Mouse (Mus musculus): ENCODE data around the gene Pbx1.
A peak's percentile ranks its signal among the peaks of the same experiment; 100 is the strongest.

Gene Pbx1

DNA sequence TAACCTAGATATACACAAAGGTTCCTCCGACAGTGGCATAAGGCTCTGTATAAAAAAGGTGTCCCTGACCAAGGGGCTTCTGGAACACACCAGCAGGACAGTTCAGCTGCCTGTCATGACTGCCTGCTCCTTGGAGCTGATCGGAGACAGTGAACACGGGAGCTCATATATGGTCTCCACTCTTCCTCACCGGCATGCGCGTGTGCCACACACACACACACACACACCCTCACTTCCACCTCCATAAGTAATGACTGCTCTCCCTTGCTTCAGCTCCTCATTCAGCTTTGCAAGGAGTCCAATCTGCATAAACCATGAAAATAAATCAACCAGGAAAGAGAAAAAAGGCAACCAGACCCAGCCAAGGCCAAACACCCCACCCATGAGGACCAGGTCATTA lies 90.7 kb downstream of the Pbx1 start:
- no peak for DNase-seq

DNA sequence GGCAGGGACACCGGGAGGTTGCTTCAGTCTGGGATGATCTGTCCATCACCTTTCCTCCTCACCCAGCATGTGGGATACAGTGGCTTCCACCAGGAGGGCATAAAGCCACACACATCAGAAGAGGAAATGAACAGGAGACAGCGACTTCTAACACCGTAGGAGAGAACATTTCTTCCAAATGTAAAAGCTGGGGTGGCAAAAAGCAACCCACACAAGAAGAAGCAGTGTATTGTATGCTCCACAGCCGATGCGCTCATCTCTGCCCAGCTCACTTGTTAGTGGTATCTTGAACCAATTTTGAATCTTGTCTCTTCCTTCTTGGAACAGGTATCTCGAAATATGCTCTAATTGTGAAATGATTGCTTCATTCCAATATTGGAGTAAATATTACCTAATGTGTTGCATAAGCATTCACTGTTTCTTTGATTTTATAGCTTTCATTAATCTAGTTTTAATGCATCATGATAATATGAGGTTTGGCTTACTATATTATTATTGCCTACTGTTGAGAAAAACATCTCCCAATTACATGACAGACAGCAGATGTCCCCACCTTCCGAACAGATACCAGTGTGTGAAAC lies 95.7 kb downstream of the Pbx1 start:
- no peak for DNase-seq

DNA sequence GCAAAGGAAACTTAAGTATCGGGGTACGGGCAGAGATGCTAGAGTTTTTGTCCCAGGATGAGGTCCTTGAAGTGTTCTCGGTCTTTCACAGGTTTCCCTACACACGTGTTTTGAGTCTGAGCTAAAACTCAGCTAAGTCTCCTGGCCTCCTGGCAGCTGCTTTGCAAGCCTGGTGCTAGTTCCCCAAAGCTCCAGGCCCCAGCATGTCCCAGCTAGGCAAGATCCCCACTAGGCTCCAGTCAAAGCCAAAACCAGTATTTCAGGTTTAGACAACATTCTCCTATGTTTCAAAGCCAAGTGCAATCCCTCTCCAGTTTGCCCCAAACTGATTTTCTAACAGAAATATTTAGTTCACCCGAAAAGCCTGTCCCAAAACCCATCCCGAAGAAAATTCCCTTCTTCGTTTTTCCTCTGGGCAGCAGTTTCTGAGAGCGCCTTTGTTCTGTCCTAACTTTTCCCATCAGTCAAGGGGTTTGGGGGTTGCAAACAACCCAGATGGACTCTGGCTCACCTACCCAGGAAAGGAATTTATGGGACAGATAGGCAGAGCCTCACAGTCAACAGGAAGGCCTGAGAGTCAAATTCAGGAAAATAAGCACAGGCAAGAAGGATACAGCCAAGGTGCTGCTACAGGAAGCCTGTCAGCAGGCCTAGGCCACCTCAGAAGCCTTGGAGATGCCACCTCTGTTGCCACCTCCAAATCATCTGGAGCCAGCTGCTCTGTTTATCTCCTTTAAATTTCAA lies 97.1 kb downstream of the Pbx1 start:
- no peak for DNase-seq

DNA sequence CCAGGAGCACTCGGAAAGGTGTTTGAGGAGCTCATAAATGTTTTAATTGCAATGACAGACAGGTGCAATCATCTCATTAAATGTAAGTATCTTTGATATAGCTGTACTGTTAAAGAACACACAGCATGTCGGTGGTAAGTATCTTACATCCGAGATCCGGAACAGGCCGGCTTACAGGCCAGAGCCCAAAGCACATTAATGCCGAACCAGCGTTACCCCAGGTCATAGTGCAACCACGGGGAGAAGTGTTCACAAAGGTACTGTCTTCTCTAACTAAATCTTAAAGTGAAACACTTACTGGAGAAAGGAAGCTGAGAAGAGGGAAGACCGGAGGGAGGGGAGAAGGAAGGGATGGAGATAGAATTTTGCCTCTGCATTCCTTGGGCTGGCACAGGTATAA lies 100.0 kb downstream of the Pbx1 start:
- DNase-seq = no peak

DNA sequence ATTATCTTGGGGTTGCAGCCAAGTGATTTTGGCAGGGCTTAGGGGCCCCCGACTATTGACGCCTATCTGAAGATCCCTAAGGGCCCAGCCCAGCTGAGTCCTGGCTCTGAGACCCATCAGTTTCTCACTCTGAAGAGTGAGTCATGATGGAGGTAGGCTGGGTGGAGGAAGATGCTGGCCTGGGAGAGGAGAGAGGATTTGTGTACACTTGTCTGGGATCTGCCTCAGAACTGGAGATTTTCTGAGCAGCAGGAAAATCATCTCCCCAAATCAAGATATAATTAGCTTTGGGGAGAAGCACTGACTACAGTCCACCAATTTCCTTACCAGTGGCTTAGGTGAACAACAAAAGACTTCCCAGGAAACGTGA lies 103.8 kb downstream of the Pbx1 start:
- DNase-seq = no peak

DNA sequence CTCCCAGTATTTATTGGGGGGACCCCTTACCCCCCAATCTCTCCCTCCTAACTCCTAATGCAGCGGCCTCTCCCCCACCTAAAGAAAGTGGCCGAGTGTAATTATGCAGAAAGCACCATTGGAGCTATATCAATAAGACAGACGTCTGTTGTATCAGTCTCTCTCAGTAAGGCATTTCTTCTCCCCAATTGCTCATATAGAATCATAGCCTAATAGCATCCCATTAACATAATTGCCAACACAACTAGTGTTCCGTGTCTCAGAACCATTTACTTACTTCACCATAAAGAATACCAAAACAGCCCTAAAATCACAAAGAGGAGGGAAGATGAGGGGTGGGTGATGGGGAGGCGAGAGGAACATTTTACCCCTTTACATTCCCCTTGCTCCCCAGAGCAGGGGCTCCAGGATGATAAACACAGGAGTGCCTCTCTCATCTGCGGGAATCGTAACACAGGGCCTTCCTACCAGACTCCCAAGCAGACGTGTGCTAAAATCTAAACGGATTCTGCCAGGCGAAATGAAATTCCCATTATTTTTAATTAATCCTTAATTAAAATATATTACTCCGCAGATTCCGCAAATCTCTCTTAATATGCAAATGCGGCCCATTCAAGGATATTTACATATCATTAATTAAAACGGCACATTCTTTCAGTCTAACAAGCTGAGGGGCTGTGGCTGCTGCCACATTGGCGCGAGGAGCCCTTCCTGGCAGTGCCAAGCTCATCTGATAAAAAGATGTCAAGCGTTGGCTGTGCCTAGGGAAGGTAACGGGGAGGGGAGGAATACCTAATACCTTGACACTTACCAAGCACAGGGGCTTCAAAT lies 104.5 kb downstream of the Pbx1 start:
- DNase-seq = no peak

DNA sequence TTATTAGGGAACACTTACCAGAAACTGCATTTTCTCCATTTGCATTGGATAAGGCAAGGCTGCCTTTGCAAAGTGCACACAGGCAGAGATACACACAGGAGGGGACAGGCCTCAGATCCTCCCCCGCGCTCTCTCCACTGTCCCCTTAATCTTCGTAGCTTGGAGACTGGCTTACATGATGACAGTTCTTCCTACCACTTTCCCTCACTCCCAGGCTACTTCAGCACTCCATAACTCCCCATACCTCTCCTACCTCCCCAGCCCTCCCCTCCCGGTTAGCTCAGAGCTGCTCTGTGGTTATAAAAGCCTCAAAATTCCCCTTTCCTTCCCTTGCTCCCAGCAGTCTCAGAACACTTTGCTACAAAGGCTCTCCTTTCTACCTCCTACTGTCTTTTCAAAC lies 106.3 kb downstream of the Pbx1 start:
- no peak for DNase-seq

DNA sequence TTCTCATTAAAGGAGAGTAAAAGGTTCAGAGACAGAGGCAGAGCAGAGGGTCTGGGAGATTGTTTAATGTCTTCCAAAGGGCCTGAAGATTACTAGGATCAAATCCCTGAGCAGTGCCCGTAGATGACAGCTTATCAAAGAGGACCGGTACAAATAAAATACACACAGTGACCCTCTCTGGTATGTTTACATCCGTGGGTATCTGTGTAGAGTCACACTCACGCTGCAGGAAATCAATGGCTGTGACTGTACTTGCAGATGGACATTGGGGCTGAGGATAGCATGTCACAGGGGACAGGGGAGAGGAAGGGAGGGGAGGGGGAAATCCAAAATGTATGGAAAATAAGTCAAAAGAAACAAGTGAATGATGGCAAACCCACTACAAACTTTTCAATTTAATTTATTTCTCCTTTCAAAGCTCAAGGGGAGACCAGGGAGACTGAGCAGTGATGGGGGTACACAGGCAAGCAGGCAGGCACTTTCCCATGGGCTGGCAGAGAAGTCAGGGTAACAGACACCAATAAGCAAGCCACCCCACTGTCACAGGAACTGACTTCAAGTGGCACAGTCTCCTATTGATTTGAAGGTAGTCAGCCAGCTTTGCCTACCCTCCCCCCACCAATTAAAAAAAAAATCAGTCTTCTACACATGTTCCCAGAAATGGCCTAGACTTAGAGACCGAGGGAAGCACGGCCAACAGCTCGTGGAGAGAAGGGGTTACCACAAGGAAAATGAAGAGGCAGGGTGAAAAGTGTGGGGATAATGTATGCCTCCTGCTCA lies 107.6 kb downstream of the Pbx1 start:
- DNase-seq = no peak

DNA sequence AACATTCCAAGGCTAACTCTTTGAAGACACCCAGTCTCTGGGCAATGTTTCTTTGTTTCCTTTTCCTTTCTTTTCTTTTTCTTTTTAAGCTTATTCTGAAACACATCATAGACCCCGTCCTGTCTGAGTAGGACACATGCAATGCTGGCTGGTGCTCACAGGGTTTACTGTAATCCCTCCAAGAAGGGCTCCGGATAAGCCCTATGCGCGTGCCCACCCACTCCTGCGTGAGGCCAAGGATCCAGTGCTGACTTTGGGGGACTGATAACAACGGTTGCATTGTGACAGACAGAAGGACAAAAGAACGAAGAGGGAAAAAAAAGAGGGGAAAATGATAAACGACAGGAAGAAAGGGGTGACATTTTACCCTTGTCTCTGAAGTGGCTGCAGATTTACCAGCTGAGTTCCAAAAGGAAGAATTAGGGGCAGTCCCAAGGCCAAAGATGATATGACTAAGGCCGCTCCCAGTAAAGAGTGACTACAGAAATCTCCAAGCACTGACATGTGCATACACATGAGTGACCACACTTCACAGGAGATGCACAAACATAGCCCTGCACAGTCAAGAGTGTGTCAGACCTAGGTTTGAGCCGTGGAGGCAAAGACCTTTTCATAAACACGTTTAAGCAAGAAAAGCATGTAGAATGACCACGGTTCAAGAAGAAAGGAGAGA lies 108.5 kb downstream of the Pbx1 start:
- no peak for DNase-seq

DNA sequence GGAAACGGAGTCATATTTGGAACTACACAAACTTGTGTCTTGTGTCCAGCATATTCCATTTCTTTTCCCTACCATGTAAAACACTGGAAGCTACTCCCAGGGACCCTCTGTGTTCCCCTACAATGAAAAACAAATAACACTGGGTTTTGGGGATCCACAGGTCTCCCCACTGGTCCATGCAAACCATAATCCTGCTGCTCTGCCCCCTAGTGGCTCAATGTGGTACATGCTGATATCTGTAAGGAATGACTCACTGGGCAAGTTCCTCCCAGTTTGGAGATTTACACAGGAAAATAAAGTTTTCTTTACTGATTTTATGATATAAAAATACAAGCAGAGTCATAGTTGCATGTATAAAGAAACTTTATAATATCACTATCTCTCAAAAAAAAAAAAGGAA lies 109.2 kb downstream of the Pbx1 start:
- peak; percentile 51 to 63 for DNase-seq

DNA sequence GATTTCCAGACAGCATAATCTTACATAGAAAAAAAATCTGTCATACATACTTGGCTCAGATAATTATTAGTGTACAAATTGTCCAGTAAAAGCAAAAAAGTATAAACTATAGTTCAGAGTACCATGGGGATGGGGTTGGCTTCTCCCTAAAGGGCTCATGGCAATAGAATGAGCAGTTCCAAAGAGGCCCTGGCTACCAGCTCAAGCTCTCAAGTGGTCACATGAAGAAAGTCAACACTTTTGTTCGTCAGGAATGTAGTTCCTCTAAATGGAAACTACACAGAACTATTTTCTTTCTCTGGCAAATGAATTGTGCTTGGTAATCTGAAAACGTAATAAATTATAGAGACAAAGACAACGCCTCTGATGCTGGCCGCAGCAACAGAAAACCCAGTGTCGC lies 112.4 kb downstream of the Pbx1 start:
- DNase-seq = no peak

DNA sequence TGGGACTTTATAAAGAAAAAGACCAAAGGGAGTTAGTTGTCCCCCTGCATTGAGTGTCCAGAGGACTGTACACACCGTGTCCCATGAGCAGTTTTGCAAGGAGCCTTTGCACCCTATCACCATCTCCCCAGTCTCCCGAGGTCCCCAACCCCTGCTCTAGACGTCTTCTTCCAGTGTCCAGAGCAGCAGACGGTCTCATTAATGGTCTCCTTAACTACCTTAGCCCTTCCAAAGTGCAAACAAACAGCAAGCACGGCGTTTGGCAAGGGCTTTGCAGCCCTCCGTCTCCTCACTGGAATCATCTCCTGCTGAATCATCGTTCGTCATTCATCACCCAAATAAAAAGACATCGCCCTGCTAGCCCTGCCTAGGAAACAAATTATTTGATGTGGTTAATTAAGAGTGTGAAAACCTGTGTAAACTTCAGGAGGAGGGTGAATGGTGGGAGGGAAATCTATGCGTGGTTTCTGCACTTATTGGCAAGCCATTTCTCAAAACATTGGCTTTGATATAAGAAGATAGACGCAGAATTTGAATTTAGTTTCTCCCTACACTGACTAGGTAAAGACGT lies 113.1 kb downstream of the Pbx1 start:
- DNase-seq = no peak

DNA sequence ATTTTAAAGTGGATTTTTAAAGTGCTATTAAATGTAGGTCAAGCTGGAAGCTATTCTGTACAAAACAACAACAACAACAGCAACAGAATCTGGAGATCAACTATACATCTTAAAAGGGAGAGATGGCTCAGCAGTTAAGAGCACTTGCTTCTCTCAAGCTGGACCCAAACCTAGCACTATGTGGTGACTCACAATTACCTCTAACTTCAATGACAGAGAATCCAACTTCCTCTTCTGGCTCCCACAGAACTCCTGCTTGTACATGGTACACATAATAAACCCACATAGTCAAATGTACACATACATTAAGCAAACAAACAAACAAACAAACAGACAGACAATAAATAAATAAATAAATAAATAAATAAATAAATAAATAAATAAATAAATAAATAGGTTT lies 118.3 kb downstream of the Pbx1 start:
- DNase-seq = no peak

DNA sequence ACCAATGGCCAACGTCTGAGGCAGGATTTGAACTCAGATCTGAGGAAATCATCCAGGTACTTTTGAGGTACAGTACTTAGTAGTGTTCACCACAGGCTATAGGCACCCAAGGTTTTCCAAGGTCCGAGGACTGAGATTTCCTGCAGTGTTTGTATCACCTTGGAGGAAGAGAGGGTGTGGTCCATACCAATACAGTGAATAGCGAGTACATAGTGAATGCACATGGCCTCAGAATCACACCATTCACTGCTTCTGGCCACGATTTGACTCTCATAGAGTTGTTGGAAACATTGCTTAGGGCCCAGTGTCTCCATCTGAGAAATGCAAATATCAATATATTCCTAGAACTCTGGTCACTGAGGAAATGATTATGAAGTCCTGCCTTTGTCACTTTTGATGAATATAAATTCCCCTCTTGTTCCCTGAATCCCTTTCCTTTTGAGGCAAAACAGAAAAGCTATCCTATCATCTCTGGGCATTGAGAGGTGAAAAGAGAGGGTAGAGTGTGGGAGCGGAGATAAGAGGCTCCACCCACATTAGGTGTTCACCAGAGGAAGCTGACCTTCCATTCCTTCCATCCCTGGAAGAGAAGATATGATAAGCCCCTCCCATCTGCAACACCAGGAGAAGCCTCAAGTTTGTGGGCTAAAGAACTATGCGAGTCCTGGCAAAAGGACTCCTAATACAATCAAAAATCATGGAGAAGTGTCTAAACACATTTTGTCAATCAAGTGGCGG lies 119.2 kb downstream of the Pbx1 start:
- no peak for DNase-seq

DNA sequence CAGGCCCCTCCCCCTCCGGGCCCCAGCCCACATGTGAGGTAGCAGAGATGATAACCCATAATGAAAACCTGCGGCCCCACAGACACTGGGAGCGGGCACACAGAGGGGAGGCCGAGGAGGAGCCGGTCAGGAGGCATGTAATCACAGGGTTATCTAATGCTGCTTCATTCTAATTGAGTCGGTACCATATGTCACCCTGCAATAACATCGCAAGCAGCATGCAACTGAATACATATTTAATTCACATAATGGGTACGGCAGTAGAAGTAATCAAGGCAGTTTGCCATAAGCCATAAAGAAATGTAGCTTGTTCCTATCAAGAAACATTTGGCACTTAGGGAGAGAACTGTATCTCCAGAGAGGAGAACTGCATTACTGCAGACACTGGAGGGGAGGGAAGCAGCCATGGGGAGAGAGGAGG lies 123.0 kb downstream of the Pbx1 start:
- no peak for DNase-seq

DNA sequence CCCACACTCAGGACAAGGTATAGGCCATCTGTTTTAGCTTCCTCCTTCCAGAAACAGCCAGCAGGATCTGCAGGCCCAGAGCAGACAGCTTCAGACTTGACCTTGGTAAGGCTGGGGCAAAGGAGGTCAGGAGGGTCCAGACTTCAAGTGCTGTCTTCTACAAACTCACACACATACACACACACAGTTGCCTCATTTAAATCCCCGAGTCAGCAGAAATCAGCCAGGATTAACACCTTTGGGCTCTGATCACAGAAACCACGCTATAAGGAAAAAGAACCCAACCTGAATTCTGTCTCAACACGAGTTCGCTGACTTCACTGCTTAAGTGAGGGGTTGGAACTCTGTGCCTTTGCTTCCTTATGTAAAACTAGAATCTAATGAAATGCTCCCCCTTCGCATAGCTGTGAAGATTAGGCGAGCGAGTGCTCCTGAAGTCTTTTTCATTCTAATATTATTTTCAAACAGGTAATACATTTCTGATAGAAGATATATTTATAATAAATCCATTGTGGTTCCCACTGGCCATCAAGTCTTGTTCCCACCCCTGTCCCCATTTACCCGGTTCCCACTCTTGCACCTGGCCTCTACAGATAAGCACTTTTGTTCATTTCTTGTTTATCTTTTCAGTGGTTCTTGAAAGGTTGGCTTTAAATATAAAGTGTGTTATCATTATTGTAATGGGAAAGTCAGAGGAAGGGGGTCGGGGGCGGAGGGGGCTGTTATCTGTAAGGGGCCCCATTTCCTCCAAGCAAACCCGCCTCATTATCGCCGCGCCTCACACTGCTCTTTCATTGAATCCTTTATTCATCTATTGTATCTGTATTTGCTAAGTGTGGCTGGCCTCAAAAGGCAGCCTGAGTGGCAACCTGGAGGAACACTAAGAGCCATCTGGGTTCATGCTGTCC lies 124.5 kb downstream of the Pbx1 start:
- no peak for DNase-seq

DNA sequence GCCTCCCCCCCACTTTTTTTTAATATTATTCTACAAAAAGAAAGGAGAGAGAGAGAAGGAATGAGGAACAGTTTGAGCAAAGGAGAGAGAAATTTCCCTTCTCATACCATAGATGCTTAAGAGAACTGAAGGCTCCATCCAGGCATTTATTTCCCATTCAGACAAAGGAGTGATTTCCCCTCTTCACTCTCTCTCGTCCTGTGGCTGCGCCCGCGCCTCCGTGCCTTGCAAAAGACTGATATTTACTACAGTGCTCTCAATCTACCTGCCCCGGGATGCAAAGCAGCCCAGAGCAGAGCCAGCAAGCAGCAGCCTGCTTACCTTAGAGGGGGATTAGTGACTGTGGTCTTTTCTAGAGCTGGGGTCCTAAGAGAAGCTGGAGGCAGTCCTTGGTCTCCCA lies 131.6 kb downstream of the Pbx1 start:
- no peak for DNase-seq

DNA sequence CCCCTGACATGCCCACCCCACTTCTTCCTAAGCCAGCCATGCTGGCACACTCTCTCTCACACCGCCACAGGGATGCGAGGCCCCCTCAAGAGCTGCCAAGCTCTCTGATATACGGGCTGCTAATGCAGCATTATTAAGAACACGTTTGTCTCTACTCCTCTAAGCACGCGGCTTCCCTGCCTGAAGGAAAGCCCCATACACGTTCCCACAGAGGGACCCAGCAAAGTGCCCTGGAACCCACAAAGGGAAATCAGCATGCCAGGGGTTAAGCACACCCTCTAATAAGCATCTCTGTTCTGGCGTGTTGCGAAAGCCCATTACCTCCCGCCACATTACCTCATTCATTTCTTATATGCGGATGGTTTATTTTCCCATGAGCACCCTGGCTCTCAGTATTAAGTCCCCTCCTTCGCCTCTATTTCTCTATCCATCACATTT lies 132.1 kb downstream of the Pbx1 start:
- no peak for DNase-seq

DNA sequence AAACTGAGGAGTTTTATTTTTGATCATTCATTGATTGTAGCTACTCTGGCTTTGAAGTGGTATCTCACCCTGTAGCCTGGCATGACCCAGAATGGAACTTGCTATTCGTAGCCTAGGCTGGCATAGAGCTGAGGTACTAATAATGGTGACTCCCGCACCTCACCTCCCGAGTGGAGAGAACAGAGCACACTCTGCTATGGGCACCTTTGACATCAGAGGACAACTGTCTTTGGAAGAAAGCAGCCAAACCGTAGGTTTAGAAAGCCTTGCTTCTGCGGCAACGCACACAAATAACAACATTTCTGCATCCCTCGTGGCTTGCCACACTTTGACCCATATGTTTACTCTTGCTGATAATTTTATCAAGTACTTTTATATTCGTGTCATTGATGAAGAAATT lies 132.9 kb downstream of the Pbx1 start:
- no peak for DNase-seq

DNA sequence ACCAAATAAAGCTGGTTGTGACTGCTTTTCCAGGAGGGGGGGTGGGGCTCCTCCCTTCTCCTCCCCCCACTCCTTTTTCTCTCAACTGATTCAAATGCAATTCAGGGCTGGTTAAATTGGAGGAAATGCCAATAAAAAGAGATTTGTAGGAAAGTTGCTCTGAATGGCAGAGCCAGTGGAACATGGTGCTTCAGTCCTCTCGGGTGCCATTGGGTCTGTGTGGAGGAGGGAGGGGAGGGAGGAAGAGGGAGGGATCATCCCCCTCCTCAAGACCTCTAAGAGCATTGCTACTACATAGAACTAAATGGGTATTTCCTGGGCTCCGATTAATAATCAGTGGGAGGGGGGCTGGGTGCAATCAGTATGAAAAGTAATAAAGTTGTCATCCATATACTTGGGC lies 135.8 kb downstream of the Pbx1 start:
- DNase-seq = no peak

DNA sequence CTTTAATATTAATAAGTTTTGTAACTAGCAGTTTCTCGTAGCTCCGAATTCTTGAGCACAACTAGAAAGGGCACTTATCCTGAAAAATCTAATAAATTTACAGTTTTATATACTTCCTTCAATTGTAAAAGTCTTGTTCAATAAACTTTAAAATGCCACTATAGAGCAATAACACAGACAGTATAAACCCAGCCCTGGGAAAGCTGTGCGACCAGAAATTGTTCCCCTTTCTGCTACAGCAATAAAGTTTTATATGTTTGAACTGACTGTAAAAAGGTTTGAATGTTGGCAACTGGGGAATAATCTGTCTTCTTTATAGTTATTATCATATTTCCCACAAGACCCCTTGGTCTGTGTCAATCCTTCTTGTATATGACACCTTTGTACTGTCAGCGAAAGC lies 136.3 kb downstream of the Pbx1 start:
- no peak for DNase-seq
